Mouse (Mus musculus) testis, adult 2 months (tissue): ENCODE results near the gene Car5b.

Source experiments
- CTCF ChIP-seq: fragments of 200-500 bp; IDR thresholded peaks from 2 replicates; pipeline ENCODE4 v1.5.1; 2012; ENCODE audit warnings: low read depth, mild to moderate bottlenecking, inconsistent platforms, low read length, moderate library complexity; ENCODE audit not compliant: control insufficient read depth, insufficient read depth, insufficient replicate concordance
- POLR2A ChIP-seq: fragments of 200-500 bp; IDR thresholded peaks from 2 replicates; pipeline ENCODE4 v1.6.1; 2012; ENCODE audit warnings: low read depth, mild to moderate bottlenecking, inconsistent platforms, low read length, moderate library complexity; ENCODE audit not compliant: control insufficient read depth

GRCm38 (mm10) chrX:164042069-164042468, 14.3 kb upstream of the Car5b start:
- TF ChIP-seq CTCF, result no peak
- TF ChIP-seq POLR2A, result no peak
